ENCODE assay signal across 8 mouse cellular contexts in genomic region chr1:44102259-44102717, GRCm38 (mm10). TPM values are rescaled to one million over a fixed set of nuclear protein-coding genes. Genes with fewer than 3 reads are reported as not detected.
DNase-seq lines count a peak whose midpoint lies in the region; ATAC-seq and TF ChIP-seq lines count a peak whose summit lies in the region.

TSS of gene Tex30 (minus strand) at chr1:44102441.

- peak; percentile 83 to 89 for DNase-seq in gastrocnemius, adult 8-10 months (ENCODE audit: low spot score in 2 of 2)
- DNase-seq in hindlimb bud, embryonic 11.5 days (ENCODE audit: extremely low spot score, low read depth, low spot score) = peak; percentile 86
- peak; percentile 83 to 93 for DNase-seq in left cerebral cortex, adult 8-10 months (ENCODE audit: low spot score in 2 of 2)
- DNase-seq in right cerebral cortex, postnatal 10 days (ENCODE audit: low spot score in 2 of 2) = peak; percentile 96
- peak; percentile 89 for DNase-seq in urinary bladder, postnatal 25 days (ENCODE audit: low spot score)

- no peaks in the 10 kb centered on the region for H3K4me1 ChIP-seq in cortical plate, adult 2 months (ENCODE audit: control insufficient read depth, insufficient read depth, low read length)
- H3K4me1 ChIP-seq in megakaryocyte, embryonic 14.5 days = peaks cover 5% of the 10 kb centered on the region

- H3K4me3 ChIP-seq in cortical plate, adult 2 months (ENCODE audit: insufficient read depth, low read length) = peak within 1 kb of the TSS; percentile 41
- peak within 1 kb of the TSS; percentile 97 for H3K4me3 ChIP-seq in megakaryocyte, embryonic 14.5 days (replicated peaks)

- no peak for TF ChIP-seq CTCF in cortical plate, adult 2 months (IDR thresholded peaks at IDR 0.05; ENCODE audit: extremely low read depth, insufficient read depth, low read length)

- no peaks in the 10 kb centered on the region for H3K9me3 ChIP-seq in megakaryocyte, embryonic 14.5 days

- no peak within 1 kb of the TSS for H3K27ac ChIP-seq in cortical plate, adult 2 months (ENCODE audit: insufficient read depth, low read length)

- peak; percentile 51; the same call in 1 of the 2 replicates for TF ChIP-seq POLR2A in cortical plate, adult 2 months (IDR thresholded peaks at IDR 0.05; ENCODE audit: extremely low read depth, insufficient read depth, low read length)

- ATAC-seq in activated CD4-positive, CD25-positive, alpha-beta regulatory T cell, adult 4 months = peak; percentile 90

- no peaks in the 10 kb centered on the region for H3K27me3 ChIP-seq in megakaryocyte, embryonic 14.5 days (replicated peaks)

- H3K36me3 ChIP-seq in megakaryocyte, embryonic 14.5 days (replicated peaks; ENCODE audit: low read length) = peaks cover 33% of the 10 kb centered on the region

RNA-seq across cellular contexts. Expression of gene Tex30, which starts in this region (rescaled TPM):
- 10 to 100 TPM; 44.7 to 47.2 TPM for polyA plus RNA-seq in activated CD4-positive, CD25-positive, alpha-beta regulatory T cell, adult 4 months (2017; shearing (Covaris generic))
- polyA plus RNA-seq in cortical plate, adult 2 months (2012; rRNA removed) = 6.5 and 6.6 TPM in 2 replicates
- 1 to 10 TPM; 4.1 to 5.8 (median 4.5) TPM for total RNA-seq in gastrocnemius, adult 8-10 months (2022)
- total RNA-seq in left cerebral cortex, adult 8-10 months (2022) = 10 to 100 TPM in 2 of 4 experiments, 1 to 10 TPM in 2; 7.1 to 10.5 (median 10.1) TPM
- 1.4 and 3.0 TPM in 2 replicates for polyA plus RNA-seq in megakaryocyte, embryonic 14.5 days (2012; ENCODE audit: insufficient read depth, low replicate concordance)
